Mouse (Mus musculus) brown adipose tissue, adult 24 weeks (tissue): ENCODE measurements around the gene Fcrla. TPM values are rescaled to one million over a fixed set of nuclear protein-coding genes. Genes with fewer than 3 reads are reported as not detected.
"Not testable (repeated sequence)": the region's sequence is repeated elsewhere in the genome, so short reads cannot be mapped to it uniquely, and the experiment has no call there.

Experiments used
- H3K27ac ChIP-seq: fragments of 200-500 bp; replicated peaks from 2 replicates; pipeline ENCODE4 v1.5.1; 2012; ENCODE audit warnings: low read depth, mild to moderate bottlenecking, low read length
- H3K4me1 ChIP-seq: fragments of 200-500 bp; 2 replicates; pipeline ENCODE4 v1.6.1; 2012; ENCODE audit warnings: low read length, mixed read lengths; ENCODE audit not compliant: control insufficient read depth, insufficient read depth, insufficient read length
- H3K4me3 ChIP-seq: fragments of 200-500 bp; 2 replicates; pipeline ENCODE4 v1.5.1; 2012; ENCODE audit warnings: low read depth, mild to moderate bottlenecking, low read length, moderate library complexity; ENCODE audit not compliant: insufficient read depth
- polyA plus RNA-seq: library from polyadenylated mRNA; stranded (reverse); fragments of >200 nt; gene quantifications from 2 replicates; pipeline ENCODE4 v1.2.4, GENCODE M21; 2012; ENCODE audit not compliant: missing spikeins, insufficient read depth, insufficient read length

The Fcrla gene
- polyA plus RNA-seq: 1.8 TPM in 1 of 2 replicates, not detected in the other

DNA sequence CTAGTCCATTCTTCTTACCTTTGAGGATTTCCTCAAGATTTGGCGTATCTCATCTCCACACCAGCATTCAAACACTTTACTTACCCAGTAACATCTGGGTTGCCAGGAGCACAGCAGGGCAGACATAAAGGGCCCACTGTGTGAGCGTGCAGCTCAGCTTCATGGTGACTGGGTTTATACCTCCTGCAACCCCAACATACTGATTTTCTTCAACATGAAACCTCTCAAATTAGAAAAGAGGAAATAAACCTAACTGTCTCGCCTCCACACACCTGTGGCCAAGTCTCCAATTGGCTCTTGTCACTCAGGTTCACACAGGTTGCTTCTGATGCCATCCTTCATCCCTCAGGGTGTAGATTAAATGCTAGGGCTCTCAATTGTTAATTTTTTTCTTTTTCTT lies at the start of gene Fcrla:
Fcrla (minus strand) TSS at position 206 of the 400 bp plus-strand sequence.
- Histone ChIP-seq H3K4me1 (no peaks in the 10 kb centered on the region), H3K4me3 (no peak within 1 kb of the TSS), H3K27ac (no peak within 1 kb of the TSS)

DNA sequence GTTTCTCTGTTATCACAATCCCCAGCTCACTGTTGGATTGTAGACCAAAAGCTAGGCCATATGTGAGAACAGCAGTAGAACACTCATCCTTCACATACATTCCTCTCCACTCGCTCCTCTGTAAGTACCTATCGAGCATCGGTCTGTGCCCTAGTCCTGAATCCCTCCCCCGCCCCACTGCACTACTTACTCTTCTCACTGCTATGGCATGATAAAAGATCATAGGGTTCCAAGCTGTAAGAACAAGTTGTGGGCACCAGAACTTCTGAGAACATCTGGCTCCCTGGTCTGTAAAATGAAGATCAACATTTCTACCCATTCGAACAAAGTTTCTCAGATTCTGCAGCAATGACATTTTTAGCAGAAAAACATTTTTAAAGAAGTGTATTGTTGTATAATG lies 49.1 kb upstream of the Fcrla start, which contains the start of gene Fcgr2b:
Fcgr2b (minus strand) TSS at position 101 of the 400 bp plus-strand sequence.
- peak within 1 kb of the TSS; percentile 88 for H3K27ac ChIP-seq
- H3K4me3 ChIP-seq: peak within 1 kb of the TSS; percentile 52
- no peaks in the 10 kb centered on the region for H3K4me1 ChIP-seq

DNA sequence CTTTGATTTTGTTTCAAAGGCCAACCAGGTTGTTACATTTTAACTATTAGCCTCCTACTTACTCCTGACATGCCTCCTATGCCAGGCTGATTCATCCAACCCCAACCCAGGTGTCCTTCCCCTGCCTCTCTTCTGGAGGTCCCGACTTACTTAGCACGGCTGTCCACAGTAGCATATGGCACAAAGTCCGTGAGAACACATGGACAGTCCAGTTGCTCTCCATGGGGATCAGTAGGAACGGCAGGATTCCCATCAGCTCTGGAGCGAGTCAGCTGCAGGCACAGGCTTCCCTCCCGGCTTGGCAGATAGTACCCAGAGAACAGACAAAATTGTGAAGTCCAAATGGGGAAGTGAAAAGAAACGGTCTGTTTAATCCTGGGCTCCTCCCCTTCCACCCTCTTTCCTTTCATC lies 48.4 kb upstream of the Fcrla start:
- Histone ChIP-seq H3K27ac (peak overlapping the region; percentile 88), H3K4me1 (no peaks in the 10 kb centered on the region), H3K4me3 (peak overlapping the region; percentile 52)

DNA sequence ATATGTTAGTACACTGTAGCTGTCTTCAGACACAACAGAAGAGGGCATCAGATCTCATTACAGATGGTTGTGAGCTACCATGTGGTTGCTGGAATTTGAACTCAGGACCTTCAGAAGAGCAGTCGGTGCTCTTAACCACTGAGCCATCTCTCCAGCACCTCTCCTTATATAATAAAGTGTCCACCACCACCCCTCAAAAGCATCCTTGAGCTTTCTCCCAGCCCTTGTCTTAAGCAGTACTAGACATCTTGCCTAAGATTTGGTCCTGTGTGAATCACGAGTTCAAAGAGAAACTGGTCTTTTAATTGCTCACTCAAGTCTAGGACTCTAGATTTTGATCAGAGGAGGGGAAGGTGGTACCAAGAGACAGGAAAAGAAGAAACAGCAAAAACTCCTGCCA lies 48.0 kb upstream of the Fcrla start:
- peak overlapping the region; percentile 52 for H3K4me3 ChIP-seq
- H3K27ac ChIP-seq: peak overlapping the region; percentile 88
- not testable (repeated sequence) for H3K4me1 ChIP-seq

DNA sequence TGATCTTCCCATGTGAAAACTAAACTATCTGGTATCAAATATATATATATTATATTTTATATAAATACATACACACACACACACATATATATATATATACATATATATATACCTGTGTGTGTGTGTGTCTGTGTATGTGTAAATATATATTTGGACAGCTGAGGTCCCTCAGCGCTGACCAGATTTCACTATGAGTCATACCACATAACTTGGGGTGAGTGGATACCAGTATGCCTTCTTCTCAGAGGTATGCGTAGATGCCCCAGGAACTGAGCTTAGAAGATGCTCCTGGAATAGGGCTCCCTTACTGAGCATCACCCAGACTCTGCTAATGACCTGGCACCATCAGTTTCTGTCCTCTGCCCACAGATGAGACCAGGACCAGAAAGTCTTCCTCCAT lies 47.4 kb upstream of the Fcrla start:
- peak overlapping the region; percentile 38; the same call in 1 of the 2 replicates for H3K4me3 ChIP-seq
- H3K4me1 ChIP-seq: no peaks in the 10 kb centered on the region
- H3K27ac ChIP-seq: no peak overlapping the region; the same call in 1 of the 2 replicates

DNA sequence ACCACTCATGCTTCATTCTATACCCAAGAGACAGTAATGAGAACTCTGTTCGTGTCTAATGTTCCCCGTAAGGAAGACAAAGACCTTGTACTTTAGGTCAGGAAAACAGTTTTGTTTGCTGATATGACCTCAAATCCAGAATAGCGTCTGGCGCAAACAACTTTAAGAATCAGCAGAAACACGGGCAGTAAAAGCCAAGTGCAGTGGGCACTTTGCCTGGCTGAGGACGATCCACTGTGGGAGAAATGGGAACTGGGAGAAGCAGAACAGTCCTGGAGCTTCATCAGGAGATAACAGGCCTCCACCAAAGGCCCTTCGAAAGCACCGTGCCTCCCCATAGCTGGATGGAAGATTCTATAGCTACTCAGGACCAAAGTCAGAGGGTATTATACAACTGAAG lies 46.8 kb upstream of the Fcrla start:
- H3K4me3 ChIP-seq: no peak overlapping the region
- H3K27ac ChIP-seq: 0 out of 2 replicates have a peak overlapping the region, but pooled peaks have one; percentile 18
- no peaks in the 10 kb centered on the region for H3K4me1 ChIP-seq

DNA sequence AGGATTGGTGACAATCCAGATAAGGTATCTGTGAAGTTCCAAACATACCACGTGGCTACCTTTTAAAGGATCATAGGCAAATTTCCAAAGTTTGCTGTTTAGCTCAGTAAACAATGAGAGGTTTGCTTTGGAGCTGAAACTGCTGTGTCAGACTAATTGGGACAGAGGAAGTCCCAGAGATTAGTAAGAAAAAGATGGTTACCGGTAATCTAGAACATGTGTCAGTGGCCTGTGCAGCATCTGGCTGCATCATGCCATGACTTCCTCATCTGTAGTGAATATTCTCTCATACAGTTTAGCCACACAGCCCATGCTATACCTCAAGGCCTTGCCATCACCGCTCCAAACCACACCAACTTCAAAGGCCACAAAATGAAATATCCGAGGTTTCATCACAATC lies 45.6 kb upstream of the Fcrla start:
- no peaks in the 10 kb centered on the region for H3K4me1 ChIP-seq
- no peak overlapping the region; the same call in 1 of the 2 replicates for H3K4me3 ChIP-seq
- H3K27ac ChIP-seq: no peak overlapping the region

DNA sequence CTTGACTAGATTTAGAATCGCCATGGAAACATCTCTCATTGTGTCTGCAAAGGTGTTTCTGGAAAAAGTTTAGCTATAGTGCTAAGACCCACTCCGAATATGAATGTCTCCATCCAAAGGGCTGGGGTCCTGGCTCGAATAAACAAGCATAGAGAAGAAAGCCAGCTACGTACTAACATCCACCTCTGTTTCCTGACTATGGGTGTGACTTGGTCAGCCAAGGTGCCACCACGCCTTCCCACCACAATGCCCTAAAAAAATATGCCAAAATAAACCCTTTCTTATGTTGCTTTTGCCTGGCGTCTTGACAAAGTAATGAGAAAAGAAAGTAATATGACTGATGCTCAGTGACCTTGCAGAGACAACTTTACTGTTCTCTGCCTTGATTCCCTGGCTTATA lies 45.1 kb upstream of the Fcrla start:
- no peak overlapping the region for H3K4me3 ChIP-seq
- H3K4me1 ChIP-seq: no peaks in the 10 kb centered on the region
- no peak overlapping the region for H3K27ac ChIP-seq

DNA sequence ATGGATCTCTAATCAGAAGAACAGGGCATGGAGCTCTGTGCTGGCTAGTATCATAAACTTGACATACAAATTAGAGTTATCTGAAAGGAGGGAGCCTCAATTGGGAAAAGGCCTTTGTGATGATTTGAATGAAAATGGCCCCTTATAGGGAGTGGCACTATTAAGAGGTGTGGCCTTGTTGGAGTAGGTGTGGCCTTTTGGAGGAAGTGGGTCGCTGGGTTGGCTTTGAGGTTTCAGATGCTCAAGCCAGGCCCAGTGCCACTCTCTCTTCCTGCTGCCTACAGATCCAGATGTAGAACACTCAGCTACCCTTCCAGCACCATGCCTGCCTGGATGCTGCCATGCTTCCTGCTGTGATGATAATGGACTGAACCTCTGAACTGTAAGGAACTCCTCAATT lies 41.2 kb upstream of the Fcrla start:
- no peak overlapping the region for H3K27ac ChIP-seq
- H3K4me3 ChIP-seq: no peak overlapping the region
- H3K4me1 ChIP-seq: no peaks in the 10 kb centered on the region

DNA sequence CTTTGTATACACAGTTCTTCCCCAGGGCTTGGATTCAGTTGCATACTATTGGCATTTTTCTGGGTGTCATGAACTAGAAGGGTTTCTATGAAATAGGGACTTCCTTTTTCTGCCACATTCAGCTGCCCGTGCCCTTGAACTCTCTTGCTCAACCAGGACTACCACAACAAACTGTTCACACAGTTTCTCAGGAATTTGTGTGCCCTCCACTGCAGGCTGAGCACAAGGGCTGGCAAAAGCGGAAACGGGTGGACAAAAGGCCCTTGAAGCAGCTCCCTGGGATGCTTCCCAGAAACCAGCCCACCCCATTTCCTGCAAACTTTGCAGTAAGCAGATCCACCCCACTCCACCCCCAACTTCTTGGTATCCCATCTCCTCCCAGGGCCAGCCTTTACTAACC lies 40.2 kb upstream of the Fcrla start:
- Histone ChIP-seq H3K27ac (no peak overlapping the region), H3K4me1 (no peaks in the 10 kb centered on the region), H3K4me3 (no peak overlapping the region)

DNA sequence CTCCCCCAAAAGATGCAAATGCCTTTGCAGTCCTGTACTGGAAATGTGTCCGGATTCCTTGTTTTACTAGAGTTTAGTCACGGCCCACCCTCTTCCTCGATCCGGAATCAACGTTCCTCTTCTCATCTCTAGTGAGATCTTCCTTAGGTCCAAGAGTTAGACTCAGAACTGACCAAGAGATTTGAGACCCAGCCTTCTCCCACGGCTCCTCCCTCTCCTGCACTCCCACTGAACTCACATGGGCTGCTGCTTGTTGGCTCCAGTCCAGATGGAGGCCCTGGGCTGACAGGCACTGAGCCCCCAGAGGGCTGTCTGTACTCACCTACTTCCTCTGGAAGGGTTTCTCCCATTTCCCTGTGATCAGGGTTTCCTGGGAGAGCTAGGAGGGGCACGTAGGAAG lies 35.7 kb upstream of the Fcrla start:
- Histone ChIP-seq H3K4me3 (no peak overlapping the region), H3K27ac (no peak overlapping the region), H3K4me1 (no peaks in the 10 kb centered on the region)

DNA sequence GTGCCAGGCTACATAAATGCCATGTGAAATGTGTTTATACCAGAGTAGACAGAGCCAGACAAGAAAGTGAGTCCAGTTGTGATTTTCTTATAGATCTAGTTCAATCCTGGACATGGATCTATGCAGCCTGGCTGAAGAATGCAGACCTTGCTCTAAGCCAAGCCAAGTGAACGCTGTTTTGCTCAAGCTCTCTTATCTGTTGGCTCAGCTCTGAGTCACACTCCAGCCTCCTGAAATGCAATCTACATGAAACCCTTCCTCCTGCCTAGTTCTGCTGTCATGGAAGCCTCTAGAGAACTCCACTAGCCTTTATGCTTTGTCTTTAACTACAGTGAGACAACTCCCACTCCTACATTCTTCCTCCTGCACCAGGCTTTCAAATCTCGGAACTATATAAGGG lies 34.9 kb upstream of the Fcrla start:
- Histone ChIP-seq H3K4me1 (no peaks in the 10 kb centered on the region), H3K4me3 (no peak overlapping the region), H3K27ac (no peak overlapping the region)

DNA sequence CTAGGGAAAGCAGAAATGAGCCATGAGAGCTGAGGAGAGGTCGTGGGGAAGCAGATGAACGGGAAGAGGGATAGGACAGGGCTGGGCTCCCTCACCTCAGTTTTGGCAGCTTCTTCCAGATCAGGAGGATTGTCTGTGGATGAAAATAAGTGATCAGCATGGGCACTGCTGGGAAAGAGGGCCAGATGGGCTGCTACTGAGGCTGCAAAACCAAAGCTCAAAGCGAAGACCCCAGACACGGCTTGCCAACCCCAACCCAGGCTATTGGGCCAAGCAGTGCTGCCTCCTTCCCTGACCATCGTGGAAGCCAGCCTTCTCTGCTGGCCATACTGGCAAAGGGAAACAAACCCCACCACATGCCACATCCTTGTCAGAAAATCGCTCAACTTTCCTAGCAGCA lies 33.7 kb upstream of the Fcrla start:
- H3K4me1 ChIP-seq: no peaks in the 10 kb centered on the region
- no peak overlapping the region for H3K4me3 ChIP-seq
- no peak overlapping the region for H3K27ac ChIP-seq

DNA sequence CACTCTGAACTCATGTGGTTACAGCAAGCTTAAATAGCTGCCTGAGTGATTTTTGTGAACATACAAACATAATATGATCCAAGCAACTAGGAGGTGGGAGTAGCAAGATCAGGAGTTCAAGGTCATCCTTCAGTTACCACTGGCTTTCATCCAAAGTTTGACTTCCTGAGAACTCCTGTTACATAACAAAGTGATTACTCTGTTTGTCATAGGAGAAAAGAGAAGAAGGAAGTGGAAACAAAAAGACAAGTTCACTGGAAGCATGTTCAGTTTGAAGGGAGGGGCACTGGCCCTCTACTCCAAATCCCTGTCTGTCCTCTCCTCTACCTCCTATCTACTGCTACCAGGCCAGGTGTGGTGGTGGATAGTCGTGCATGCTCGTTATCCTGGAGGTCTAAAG lies 32.4 kb upstream of the Fcrla start:
- Histone ChIP-seq H3K4me3 (no peak overlapping the region), H3K27ac (no peak overlapping the region; the same call in 1 of the 2 replicates), H3K4me1 (no peaks in the 10 kb centered on the region)

DNA sequence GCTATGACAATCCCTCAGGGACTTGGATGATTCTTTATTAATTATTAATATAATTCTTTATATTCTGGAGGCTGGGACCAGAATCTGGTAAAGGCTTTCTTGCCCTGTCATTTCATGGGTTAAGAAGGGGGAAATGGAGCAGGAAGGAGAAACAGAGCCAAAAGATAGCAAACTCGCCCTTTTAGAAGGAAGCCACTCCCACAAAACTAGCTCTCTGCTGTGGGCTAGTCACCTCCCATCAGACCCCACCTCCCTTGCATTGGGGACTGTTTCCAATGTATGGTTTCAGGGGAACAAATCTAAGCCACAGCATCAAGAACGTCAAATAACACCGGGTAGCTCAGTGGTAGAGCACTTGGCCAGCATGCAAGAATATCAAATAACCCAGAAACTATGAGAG lies 30.8 kb upstream of the Fcrla start:
- H3K27ac ChIP-seq: no peak overlapping the region
- H3K4me1 ChIP-seq: no peaks in the 10 kb centered on the region
- no peak overlapping the region for H3K4me3 ChIP-seq

DNA sequence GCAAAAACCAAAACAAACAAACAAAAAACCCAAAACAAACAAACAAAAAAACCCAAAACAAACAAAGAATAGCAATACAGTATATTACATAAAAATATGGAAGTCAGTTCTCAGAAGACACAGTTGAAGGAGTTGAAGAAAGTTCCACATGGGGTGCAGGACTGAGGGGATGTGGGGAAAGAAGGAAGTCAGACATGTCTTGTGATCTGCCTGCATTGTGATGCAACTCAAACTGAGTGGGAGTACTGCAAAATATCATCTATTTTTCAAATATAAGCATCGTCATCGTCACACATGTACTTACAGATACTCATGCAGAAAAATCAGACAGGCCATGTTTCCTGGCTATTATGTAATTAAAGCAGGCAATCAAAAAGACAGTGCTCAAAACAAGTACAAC lies 25.8 kb upstream of the Fcrla start:
- no peak overlapping the region for H3K27ac ChIP-seq
- no peak overlapping the region for H3K4me3 ChIP-seq
- no peaks in the 10 kb centered on the region for H3K4me1 ChIP-seq

DNA sequence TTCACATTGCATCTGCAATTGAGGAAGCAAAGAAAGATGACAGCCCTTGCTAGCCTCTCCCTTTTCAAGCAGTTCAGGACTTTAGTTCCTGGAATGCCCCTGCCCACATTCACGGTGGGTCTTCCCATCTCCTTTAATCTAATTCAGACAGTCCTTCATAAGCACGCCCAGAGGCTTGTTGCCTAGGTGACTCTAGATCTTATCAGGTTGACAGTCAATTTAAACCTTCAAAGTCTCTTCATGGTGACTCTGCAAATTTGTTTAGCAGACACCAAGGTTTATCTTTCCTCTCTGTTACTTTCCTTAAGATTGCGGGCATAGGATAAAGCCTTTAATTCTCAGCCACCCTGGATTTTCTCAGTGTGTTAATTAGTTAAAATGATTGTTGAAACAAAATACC lies 23.4 kb upstream of the Fcrla start:
- no peaks in the 10 kb centered on the region for H3K4me1 ChIP-seq
- H3K4me3 ChIP-seq: no peak overlapping the region
- no peak overlapping the region for H3K27ac ChIP-seq
